Mouse (Mus musculus) heart, postnatal 0 days (tissue): Measurements from ENCODE around the gene Lrrc25. TPM values are rescaled to one million over a fixed set of nuclear protein-coding genes. Genes with fewer than 3 reads are reported as not detected.

Experiments used
- ATAC-seq: fragments of 200-750 bp; cut with Nextera tagmentation; 2 replicates; pipeline ENCODE4 v1.8.0; 2017; ENCODE audit warnings: low read depth, moderate number of reproducible peaks, moderate library complexity; ENCODE audit not compliant: insufficient read depth
- DNase-seq: peaks from one replicate; pipeline ENCODE4 v3.0.0-alpha.2; 2016; ENCODE audit warnings: low spot score
- H3K27ac ChIP-seq: fragments of 300-500 bp; sonication (generic); 2 replicates; pipeline ENCODE4 v1.5.1; 2014; ENCODE audit warnings: low read depth, mild to moderate bottlenecking
- H3K27me3 ChIP-seq: fragments of 300-500 bp; sonication (generic); 2 replicates; pipeline ENCODE4 v1.6.1; 2014; ENCODE audit warnings: low read length, mixed read lengths; ENCODE audit not compliant: control insufficient read depth, insufficient read depth
- H3K36me3 ChIP-seq: fragments of 300-500 bp; sonication (generic); replicated peaks from 2 replicates; pipeline ENCODE4 v1.6.1; 2014; ENCODE audit warnings: low read length, mixed read lengths; ENCODE audit not compliant: control insufficient read depth, insufficient read depth
- H3K4me1 ChIP-seq: fragments of 300-500 bp; sonication (generic); 2 replicates; pipeline ENCODE4 v1.6.1; 2014; ENCODE audit warnings: antibody characterized with exemption; ENCODE audit not compliant: control insufficient read depth, insufficient read depth
- H3K4me2 ChIP-seq: fragments of 300-500 bp; sonication (generic); 2 replicates; pipeline ENCODE4 v1.6.1; 2014; ENCODE audit warnings: low read depth, mild to moderate bottlenecking, low read length, moderate library complexity
- H3K4me3 ChIP-seq: fragments of 300-500 bp; sonication (generic); 2 replicates; pipeline ENCODE4 v1.5.1; 2014; ENCODE audit warnings: low read depth, low read length
- H3K9ac ChIP-seq: fragments of 300-500 bp; sonication (generic); replicated peaks from 2 replicates; pipeline ENCODE4 v1.6.1; 2014; ENCODE audit warnings: low read depth, low read length, mixed read lengths
- H3K9me3 ChIP-seq: fragments of 300-500 bp; sonication (generic); replicated peaks from 2 replicates; pipeline ENCODE4 v1.6.1; 2016; ENCODE audit warnings: low read length; ENCODE audit not compliant: control insufficient read depth
- CTCF ChIP-seq: IDR thresholded peaks from 2 replicates; pipeline ENCODE4 v1.5.1; 2016; ENCODE audit warnings: antibody characterized with exemption, control low read depth, low read depth
- EP300 ChIP-seq: IDR thresholded peaks from 2 replicates; pipeline ENCODE4 v1.6.1; 2016; ENCODE audit warnings: antibody characterized with exemption, low read depth
- WGBS: fragments of 180-500 bp; shearing (Covaris S2); extraction: QIAGEN DNeasy Blood & Tissue Kit; methylation state at CpG from one replicate; pipeline ENCODE4 v1.1.7; 2014; 5-methylcytosine and 5-hydroxymethylcytosine counted together
- polyA plus RNA-seq: library from polyadenylated mRNA; unstranded; fragments of >200 nt; fragmentation: Nextera tagmentation; extraction: Ambion mirVana; gene quantifications from 2 replicates; pipeline ENCODE4 v1.2.1, GENCODE M21; 2015
- total RNA-seq: library from RNA; depleted of rRNA; stranded (reverse); fragments of >200 nt; gene quantifications from 2 replicates; pipeline ENCODE4 v1.2.3, GENCODE M21; 2014; ENCODE audit warnings: low replicate concordance

Lrrc25 gene
- total and polyA plus RNA-seq, 2 experiments from 2014 or later: 1.3 to 1.5 TPM

- WGBS: under 1% methylated on average over 42 of the region's 45 CpGs
- peaks cover 11% of the 10 kb centered on the region; the same call in 1 of the 2 replicates for H3K4me1 ChIP-seq
- H3K4me3 ChIP-seq: peak overlapping the region; percentile 56
Measured at GRCm38 (mm10) chr8:70609849-70610795, 5.8 kb upstream of the Lrrc25 start.

GRCm38 (mm10) chr8:70610796-70611771 is 4.9 kb upstream of the Lrrc25 start:
- WGBS: under 1% methylated on average over 54 of the region's 54 CpGs
- peak; percentile 87 for TF ChIP-seq CTCF
- TF ChIP-seq EP300: no peak
- DNase-seq (peak; percentile 75), ATAC-seq (no peak)
- H3K36me3 ChIP-seq: no peaks in the 10 kb centered on the region
- no peaks in the 10 kb centered on the region for H3K9me3 ChIP-seq
- H3K27ac ChIP-seq: peak overlapping the region; percentile 92
- H3K27me3 ChIP-seq: no peaks in the 10 kb centered on the region
- H3K9ac ChIP-seq: peak overlapping the region; percentile 68
- peaks cover 11% of the 10 kb centered on the region; the same call in 1 of the 2 replicates for H3K4me1 ChIP-seq
- H3K4me3 ChIP-seq: peak overlapping the region; percentile 56
- H3K4me2 ChIP-seq: peak overlapping the region; percentile 96

More at GRCm38 (mm10) chr8:70609849-70610795, 5.8 kb upstream of the Lrrc25 start:
- H3K36me3 ChIP-seq: no peaks in the 10 kb centered on the region
- peak overlapping the region; percentile 96 for H3K4me2 ChIP-seq
- no peaks in the 10 kb centered on the region for H3K9me3 ChIP-seq
- TF ChIP-seq EP300: no peak; the same call in 1 of the 2 replicates
- TF ChIP-seq CTCF: no peak
- H3K27ac ChIP-seq: peak overlapping the region; percentile 92
- peak; percentile 92 for DNase-seq
- peak overlapping the region; percentile 52 for H3K9ac ChIP-seq
- no peaks in the 10 kb centered on the region for H3K27me3 ChIP-seq
- ATAC-seq: peak; percentile 66

GRCm38 (mm10) chr8:70611849-70612248 is 4.1 kb upstream of the Lrrc25 start:
- Histone ChIP-seq H3K27me3 (no peaks in the 10 kb centered on the region), H3K4me1 (peaks cover 10% of the 10 kb centered on the region; the same call in 1 of the 2 replicates), H3K9me3 (no peaks in the 10 kb centered on the region), H3K4me2 (peak overlapping the region; percentile 96), H3K27ac (peak overlapping the region; percentile 74), H3K36me3 (no peaks in the 10 kb centered on the region), H3K9ac (peak overlapping the region; percentile 68), H3K4me3 (peak overlapping the region; percentile 56)
- TF ChIP-seq EP300: no peak
- peak; percentile 96 for TF ChIP-seq CTCF
- no peak for ATAC-seq
- peak; percentile 84 for DNase-seq
- under 1% methylated on average over 6 of the region's 6 CpGs for WGBS

- H3K36me3 ChIP-seq: no peaks in the 10 kb centered on the region
- H3K9me3 ChIP-seq: no peaks in the 10 kb centered on the region
- no peak for DNase-seq
- no peak overlapping the region for H3K4me2 ChIP-seq
- TF ChIP-seq EP300: no peak
- no peak for TF ChIP-seq CTCF
- ATAC-seq: no peak
- H3K27me3 ChIP-seq: no peaks in the 10 kb centered on the region
- no peak overlapping the region for H3K27ac ChIP-seq
- WGBS: 21% methylated on average over 1 of the region's 1 CpGs
- H3K9ac ChIP-seq: no peak overlapping the region
- no peak overlapping the region for H3K4me3 ChIP-seq
- H3K4me1 ChIP-seq: peaks cover 4% of the 10 kb centered on the region; the same call in 1 of the 2 replicates
Measured at GRCm38 (mm10) chr8:70613763-70614162, 2.2 kb upstream of the Lrrc25 start.

- no peak overlapping the region for H3K27ac ChIP-seq
- no peaks in the 10 kb centered on the region for H3K27me3 ChIP-seq
- ATAC-seq (no peak), DNase-seq (no peak)
- no peaks in the 10 kb centered on the region for H3K36me3 ChIP-seq
- 68% methylated on average over 5 of the region's 5 CpGs for WGBS
- no peaks in the 10 kb centered on the region for H3K4me1 ChIP-seq
- no peak overlapping the region for H3K4me3 ChIP-seq
- no peak overlapping the region for H3K9ac ChIP-seq
- no peaks in the 10 kb centered on the region for H3K9me3 ChIP-seq
- no peak overlapping the region for H3K4me2 ChIP-seq
- TF ChIP-seq EP300: no peak
- TF ChIP-seq CTCF: no peak
Measured at GRCm38 (mm10) chr8:70614469-70614868, 1.5 kb upstream of the Lrrc25 start.
